Mouse (Mus musculus) erythroblast, embryonic 14.5 days (primary cell): ENCODE measurements at regions not wholly inside any gene's neighbourhood (a gene's known extent, or its start where the extent isn't known, plus 50 kb on each side); places are given as distances from the start of the nearest gene placed in this dataset.

Experiments
- H3K27me3 ChIP-seq: 2 replicates; pipeline ENCODE4 v1.6.1; 2012; ENCODE audit warnings: inconsistent platforms; ENCODE audit not compliant: control insufficient read depth
- H3K36me3 ChIP-seq: 2 replicates; pipeline ENCODE4 v1.6.1; 2012; ENCODE audit warnings: mild to moderate bottlenecking, inconsistent platforms; ENCODE audit not compliant: control insufficient read depth
- H3K4me1 ChIP-seq: 2 replicates; pipeline ENCODE4 v1.6.1; 2012; ENCODE audit warnings: inconsistent platforms; ENCODE audit not compliant: control insufficient read depth
- H3K4me3 ChIP-seq: replicated peaks from 2 replicates; pipeline ENCODE3; 2012; ENCODE audit warnings: moderate library complexity, mild to moderate bottlenecking, inconsistent platforms
- H3K9me3 ChIP-seq: 2 replicates; pipeline ENCODE4 v1.6.1; 2012; ENCODE audit warnings: low read length, inconsistent platforms, mixed read lengths; ENCODE audit not compliant: control insufficient read depth
- GATA1 ChIP-seq: IDR thresholded peaks from 2 replicates; pipeline ENCODE4 v1.6.1; 2012; ENCODE audit warnings: low read length, inconsistent platforms, mixed read lengths
- TAL1 ChIP-seq: IDR thresholded peaks from 3 replicates; pipeline ENCODE4 v1.6.1; 2012; ENCODE audit warnings: low read length, inconsistent platforms, mixed read lengths

DNA sequence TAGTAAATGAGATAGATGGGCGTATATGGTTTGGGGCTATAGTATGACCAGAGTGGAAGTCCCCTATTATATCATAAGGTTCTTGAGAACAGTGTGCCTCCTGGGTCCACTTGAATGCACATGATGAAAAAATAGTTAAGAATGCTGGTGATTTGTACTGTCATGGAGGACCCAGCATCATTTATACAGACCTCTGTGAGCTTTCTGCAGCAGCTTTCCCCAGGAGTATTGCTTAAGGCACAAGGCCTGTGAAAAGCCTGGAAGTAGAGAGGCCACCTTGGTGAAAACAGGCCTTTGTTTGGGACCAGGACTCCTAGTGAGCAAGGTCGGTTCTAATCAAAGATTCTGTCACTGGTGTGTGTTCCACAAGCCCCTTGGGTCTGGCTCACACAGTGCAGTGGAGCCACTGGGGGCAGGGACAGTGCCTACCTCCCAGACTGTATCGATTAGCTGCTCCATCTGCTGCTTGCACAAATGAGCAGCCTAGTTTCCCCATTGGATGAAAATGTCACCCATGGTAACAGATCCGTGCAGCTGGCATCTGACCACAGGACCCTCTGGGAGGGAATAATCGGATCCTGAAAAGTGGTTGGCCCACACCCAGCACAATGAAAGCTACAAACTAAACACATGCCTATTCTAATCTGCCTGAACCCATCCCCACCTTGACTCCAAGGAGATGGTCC is 274.2 kb upstream of the Clint1 start:
- Histone ChIP-seq H3K4me3 (no peak overlapping the region), H3K36me3 (no peaks in the 10 kb centered on the region), H3K4me1 (no peaks in the 10 kb centered on the region), H3K27me3 (no peaks in the 10 kb centered on the region), H3K9me3 (peaks cover 3% of the 10 kb centered on the region; the same call in 1 of the 2 replicates)
- TF ChIP-seq GATA1: no peak
- no peak for TF ChIP-seq TAL1

GRCm38 (mm10) chr11:45592335-45592734 is 259.5 kb upstream of the Clint1 start:
- Histone ChIP-seq H3K4me1 (no peaks in the 10 kb centered on the region), H3K9me3 (no peaks in the 10 kb centered on the region), H3K4me3 (no peak overlapping the region), H3K27me3 (no peaks in the 10 kb centered on the region), H3K36me3 (no peaks in the 10 kb centered on the region)
- TF ChIP-seq GATA1 (no peak), TAL1 (no peak)

GRCm38 (mm10) chr11:45592890-45593642 is 258.8 kb upstream of the Clint1 start:
- H3K9me3 ChIP-seq: no peaks in the 10 kb centered on the region
- no peaks in the 10 kb centered on the region for H3K27me3 ChIP-seq
- no peak overlapping the region for H3K4me3 ChIP-seq
- no peaks in the 10 kb centered on the region for H3K36me3 ChIP-seq
- no peak for TF ChIP-seq TAL1
- TF ChIP-seq GATA1: no peak
- H3K4me1 ChIP-seq: no peaks in the 10 kb centered on the region

DNA sequence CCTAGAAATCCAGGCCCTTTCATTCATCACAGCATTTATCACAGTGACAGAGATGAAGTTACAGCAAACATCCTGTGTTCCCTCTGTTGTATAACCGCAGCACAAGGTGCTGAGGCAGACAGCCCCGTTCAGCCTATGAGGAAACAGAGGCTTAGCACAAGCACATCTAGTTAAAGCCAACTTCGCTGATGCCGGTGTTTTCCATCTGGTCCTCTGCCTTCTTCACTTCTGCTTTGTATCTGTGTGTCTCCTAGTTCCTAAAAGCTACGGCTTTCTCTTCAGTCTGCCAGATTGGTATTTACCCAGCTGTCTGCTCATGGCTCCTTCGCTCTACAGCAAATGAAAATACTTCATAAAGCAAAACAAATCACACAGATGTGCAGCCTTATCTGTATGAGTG is 256.5 kb upstream of the Clint1 start:
- H3K4me3 ChIP-seq: no peak overlapping the region
- H3K9me3 ChIP-seq: no peaks in the 10 kb centered on the region
- H3K4me1 ChIP-seq: no peaks in the 10 kb centered on the region
- no peaks in the 10 kb centered on the region for H3K36me3 ChIP-seq
- H3K27me3 ChIP-seq: no peaks in the 10 kb centered on the region
- TF ChIP-seq TAL1 (no peak), GATA1 (no peak)

- Histone ChIP-seq H3K4me1 (no peaks in the 10 kb centered on the region), H3K27me3 (no peaks in the 10 kb centered on the region), H3K4me3 (no peak overlapping the region), H3K9me3 (no peaks in the 10 kb centered on the region), H3K36me3 (no peaks in the 10 kb centered on the region)
- TF ChIP-seq TAL1 (no peak), GATA1 (no peak)
Observed at GRCm38 (mm10) chr11:45621824-45622223, 230.0 kb upstream of the Clint1 start.

DNA sequence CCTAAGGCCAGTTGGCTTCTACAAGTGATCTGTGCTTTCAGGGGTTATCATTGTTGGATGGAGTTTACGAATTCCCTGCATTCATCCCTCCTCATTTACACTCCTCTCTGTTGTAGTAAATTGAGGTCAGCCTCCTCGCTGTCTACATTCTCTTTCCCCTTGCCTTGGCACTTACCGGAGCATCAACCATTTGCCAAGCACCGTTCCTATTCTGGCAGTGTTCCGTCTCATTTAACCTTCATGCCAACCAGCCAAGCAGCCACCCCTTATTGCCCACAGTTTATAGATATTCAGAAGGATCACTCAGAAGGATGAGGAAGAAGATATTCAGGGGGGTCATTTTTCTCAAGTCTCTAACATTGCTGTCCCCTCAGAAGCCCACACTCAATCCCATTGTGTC is 229.2 kb upstream of the Clint1 start:
- Histone ChIP-seq H3K36me3 (no peaks in the 10 kb centered on the region), H3K9me3 (no peaks in the 10 kb centered on the region), H3K4me1 (no peaks in the 10 kb centered on the region), H3K27me3 (no peaks in the 10 kb centered on the region), H3K4me3 (no peak overlapping the region)
- TF ChIP-seq GATA1 (no peak), TAL1 (no peak)

GRCm38 (mm10) chr11:45624233-45624632 is 227.6 kb upstream of the Clint1 start:
- Histone ChIP-seq H3K36me3 (no peaks in the 10 kb centered on the region), H3K27me3 (no peaks in the 10 kb centered on the region), H3K4me3 (no peak overlapping the region), H3K4me1 (no peaks in the 10 kb centered on the region), H3K9me3 (no peaks in the 10 kb centered on the region)
- TF ChIP-seq GATA1: no peak
- TF ChIP-seq TAL1: no peak

GRCm38 (mm10) chr11:45629250-45629649 is 222.6 kb upstream of the Clint1 start:
- no peaks in the 10 kb centered on the region for H3K36me3 ChIP-seq
- no peak overlapping the region for H3K4me3 ChIP-seq
- H3K4me1 ChIP-seq: no peaks in the 10 kb centered on the region
- TF ChIP-seq GATA1 (no peak), TAL1 (no peak)
- no peaks in the 10 kb centered on the region for H3K27me3 ChIP-seq
- no peaks in the 10 kb centered on the region for H3K9me3 ChIP-seq

DNA sequence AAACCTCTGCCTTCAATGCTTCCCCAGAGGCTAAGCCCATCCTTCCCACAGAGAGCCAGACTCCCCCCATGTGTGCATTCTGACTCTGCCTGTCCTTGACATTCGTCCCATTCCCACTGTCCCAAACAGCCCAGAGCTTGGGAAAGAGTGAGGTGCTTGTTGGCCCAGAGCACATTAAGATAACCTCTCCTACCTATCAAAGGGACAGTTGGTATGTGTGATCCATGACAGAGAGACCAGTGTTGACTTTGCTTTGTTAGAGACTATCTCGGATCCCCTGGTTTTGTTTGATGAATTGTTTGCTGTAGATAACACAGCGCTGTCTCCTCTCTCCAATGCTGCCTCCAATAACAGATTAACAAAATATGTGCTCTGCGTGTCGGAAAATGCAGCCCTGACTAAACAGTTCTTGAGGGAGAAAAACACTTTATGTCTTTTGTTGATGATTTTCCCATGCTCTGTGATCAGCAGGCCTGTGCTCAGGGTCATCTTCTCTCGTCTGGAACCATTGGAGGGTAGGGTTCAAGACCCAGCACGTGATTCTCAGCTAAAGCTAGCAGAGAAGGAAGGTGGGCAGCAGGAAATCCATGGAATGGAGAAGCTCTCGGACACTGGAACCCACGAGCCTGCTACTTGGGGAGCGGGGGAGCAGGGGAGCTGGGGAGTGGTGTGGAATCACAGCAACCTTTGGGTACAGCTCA is 217.2 kb upstream of the Clint1 start:
- Histone ChIP-seq H3K4me1 (no peaks in the 10 kb centered on the region), H3K9me3 (no peaks in the 10 kb centered on the region), H3K36me3 (no peaks in the 10 kb centered on the region), H3K4me3 (no peak overlapping the region), H3K27me3 (no peaks in the 10 kb centered on the region)
- TF ChIP-seq GATA1 (no peak), TAL1 (no peak)
